Mouse (Mus musculus): Measurements from ENCODE around the gene Atad1. TPM values are rescaled to one million over a fixed set of nuclear protein-coding genes. Genes with fewer than 3 reads are reported as not detected.

The Atad1 gene
- polyA plus RNA-seq, 1 experiment from 2014 or later = 110 TPM

GRCm38 (mm10) chr19:32648019-32648571 is 91.5 kb downstream of the Atad1 start:
- WGBS = 24% methylated on average over 10 of the region's 10 CpGs
- Histone ChIP-seq H3K9me3 (ENCODE audit: control insufficient read depth, low read length) (no peaks in the 10 kb centered on the region), H3K4me1 (replicated peaks; ENCODE audit: control insufficient read depth, insufficient read depth, low read length) (peaks cover 3% of the 10 kb centered on the region; the same call in 1 of the 2 replicates), H3K27me3 (ENCODE audit: control insufficient read depth, insufficient read depth, low read length) (no peaks in the 10 kb centered on the region), H3K36me3 (ENCODE audit: control insufficient read depth, insufficient read depth, low read length) (no peaks in the 10 kb centered on the region), H3K9ac (ENCODE audit: low read depth, low read length) (no peak overlapping the region), H3K27ac (ENCODE audit: low read depth, low read length) (no peak overlapping the region), H3K4me2 (replicated peaks; ENCODE audit: low read depth, low read length) (no peak overlapping the region), H3K4me3 (ENCODE audit: low read depth, low read length) (no peak overlapping the region)
- DNase-seq (ENCODE audit: low spot score) (peak; percentile 41), ATAC-seq (ENCODE audit: low FRiP score) (peak; percentile 54; the same call in 1 of the 2 replicates)

- ATAC-seq (ENCODE audit: low FRiP score) = no peak
- Histone ChIP-seq H3K36me3 (ENCODE audit: control insufficient read depth, insufficient read depth, low read length) (no peaks in the 10 kb centered on the region), H3K4me2 (replicated peaks; ENCODE audit: low read depth, low read length) (no peak overlapping the region), H3K27me3 (ENCODE audit: control insufficient read depth, insufficient read depth, low read length) (no peaks in the 10 kb centered on the region), H3K9me3 (ENCODE audit: control insufficient read depth, low read length) (no peaks in the 10 kb centered on the region), H3K9ac (ENCODE audit: low read depth, low read length) (no peak overlapping the region), H3K4me3 (ENCODE audit: low read depth, low read length) (no peak overlapping the region), H3K27ac (ENCODE audit: low read depth, low read length) (no peak overlapping the region), H3K4me1 (replicated peaks; ENCODE audit: control insufficient read depth, insufficient read depth, low read length) (peaks cover 3% of the 10 kb centered on the region; the same call in 1 of the 2 replicates)
- 90% methylated on average over 3 of the region's 3 CpGs for WGBS
- no peak for DNase-seq (ENCODE audit: low spot score)
Measured at GRCm38 (mm10) chr19:32646382-32646781, 93.2 kb downstream of the Atad1 start.

- no peak overlapping the region for H3K9ac ChIP-seq (ENCODE audit: low read depth, low read length)
- no peaks in the 10 kb centered on the region for H3K27me3 ChIP-seq (ENCODE audit: control insufficient read depth, insufficient read depth, low read length)
- H3K36me3 ChIP-seq (ENCODE audit: control insufficient read depth, insufficient read depth, low read length) = no peaks in the 10 kb centered on the region
- H3K4me2 ChIP-seq (replicated peaks; ENCODE audit: low read depth, low read length) = no peak overlapping the region
- DNase-seq (ENCODE audit: low spot score) (no peak), ATAC-seq (ENCODE audit: low FRiP score) (no peak)
- H3K4me1 ChIP-seq (replicated peaks; ENCODE audit: control insufficient read depth, insufficient read depth, low read length) = peaks cover 3% of the 10 kb centered on the region; the same call in 1 of the 2 replicates
- H3K27ac ChIP-seq (ENCODE audit: low read depth, low read length) = no peak overlapping the region
- no peak overlapping the region for H3K4me3 ChIP-seq (ENCODE audit: low read depth, low read length)
- 93% methylated on average over 7 of the region's 7 CpGs for WGBS
- H3K9me3 ChIP-seq (ENCODE audit: control insufficient read depth, low read length) = no peaks in the 10 kb centered on the region
Measured at GRCm38 (mm10) chr19:32645939-32646338, 93.6 kb downstream of the Atad1 start.

GRCm38 (mm10) chr19:32643642-32644041 is 95.9 kb downstream of the Atad1 start:
- H3K9me3 ChIP-seq (ENCODE audit: control insufficient read depth, low read length) = no peaks in the 10 kb centered on the region
- no peak overlapping the region for H3K4me3 ChIP-seq (ENCODE audit: low read depth, low read length)
- no peak overlapping the region for H3K4me2 ChIP-seq (replicated peaks; ENCODE audit: low read depth, low read length)
- H3K36me3 ChIP-seq (ENCODE audit: control insufficient read depth, insufficient read depth, low read length) = no peaks in the 10 kb centered on the region
- no peak overlapping the region for H3K27ac ChIP-seq (ENCODE audit: low read depth, low read length)
- H3K9ac ChIP-seq (ENCODE audit: low read depth, low read length) = no peak overlapping the region
- WGBS = 84% methylated on average over 3 of the region's 3 CpGs
- ATAC-seq (ENCODE audit: low FRiP score) = no peak
- no peak for DNase-seq (ENCODE audit: low spot score)
- H3K4me1 ChIP-seq (replicated peaks; ENCODE audit: control insufficient read depth, insufficient read depth, low read length) = peaks cover 3% of the 10 kb centered on the region; the same call in 1 of the 2 replicates
- H3K27me3 ChIP-seq (ENCODE audit: control insufficient read depth, insufficient read depth, low read length) = no peaks in the 10 kb centered on the region

- DNase-seq (ENCODE audit: low spot score) (no peak), ATAC-seq (ENCODE audit: low FRiP score) (no peak)
- H3K9me3 ChIP-seq (ENCODE audit: control insufficient read depth, low read length) = no peaks in the 10 kb centered on the region
- H3K27me3 ChIP-seq (ENCODE audit: control insufficient read depth, insufficient read depth, low read length) = no peaks in the 10 kb centered on the region
- H3K9ac ChIP-seq (ENCODE audit: low read depth, low read length) = no peak overlapping the region
- H3K4me1 ChIP-seq (replicated peaks; ENCODE audit: control insufficient read depth, insufficient read depth, low read length) = no peaks in the 10 kb centered on the region
- WGBS = 76% methylated on average over 8 of the region's 8 CpGs
- H3K4me2 ChIP-seq (replicated peaks; ENCODE audit: low read depth, low read length) = no peak overlapping the region
- no peaks in the 10 kb centered on the region for H3K36me3 ChIP-seq (ENCODE audit: control insufficient read depth, insufficient read depth, low read length)
- H3K4me3 ChIP-seq (ENCODE audit: low read depth, low read length) = no peak overlapping the region
- no peak overlapping the region for H3K27ac ChIP-seq (ENCODE audit: low read depth, low read length)
Measured at GRCm38 (mm10) chr19:32641995-32642394, 97.6 kb downstream of the Atad1 start.

GRCm38 (mm10) chr19:32641535-32641934 is 98.1 kb downstream of the Atad1 start:
- H3K27ac ChIP-seq (ENCODE audit: low read depth, low read length) = no peak overlapping the region
- H3K9me3 ChIP-seq (ENCODE audit: control insufficient read depth, low read length) = no peaks in the 10 kb centered on the region
- DNase-seq (ENCODE audit: low spot score) (no peak), ATAC-seq (ENCODE audit: low FRiP score) (no peak)
- 93% methylated on average over 7 of the region's 7 CpGs for WGBS
- H3K4me1 ChIP-seq (replicated peaks; ENCODE audit: control insufficient read depth, insufficient read depth, low read length) = no peaks in the 10 kb centered on the region
- no peaks in the 10 kb centered on the region for H3K36me3 ChIP-seq (ENCODE audit: control insufficient read depth, insufficient read depth, low read length)
- H3K4me2 ChIP-seq (replicated peaks; ENCODE audit: low read depth, low read length) = no peak overlapping the region
- no peak overlapping the region for H3K9ac ChIP-seq (ENCODE audit: low read depth, low read length)
- H3K4me3 ChIP-seq (ENCODE audit: low read depth, low read length) = no peak overlapping the region
- no peaks in the 10 kb centered on the region for H3K27me3 ChIP-seq (ENCODE audit: control insufficient read depth, insufficient read depth, low read length)

- H3K36me3 ChIP-seq (ENCODE audit: control insufficient read depth, insufficient read depth, low read length) = no peaks in the 10 kb centered on the region
- H3K4me2 ChIP-seq (replicated peaks; ENCODE audit: low read depth, low read length) = no peak overlapping the region
- H3K4me3 ChIP-seq (ENCODE audit: low read depth, low read length) = no peak overlapping the region
- ATAC-seq (ENCODE audit: low FRiP score) (no peak), DNase-seq (ENCODE audit: low spot score) (no peak)
- 67% methylated on average over 13 of the region's 13 CpGs for WGBS
- H3K27ac ChIP-seq (ENCODE audit: low read depth, low read length) = no peak overlapping the region
- H3K4me1 ChIP-seq (replicated peaks; ENCODE audit: control insufficient read depth, insufficient read depth, low read length) = no peaks in the 10 kb centered on the region
- H3K27me3 ChIP-seq (ENCODE audit: control insufficient read depth, insufficient read depth, low read length) = no peaks in the 10 kb centered on the region
- no peak overlapping the region for H3K9ac ChIP-seq (ENCODE audit: low read depth, low read length)
- H3K9me3 ChIP-seq (ENCODE audit: control insufficient read depth, low read length) = no peaks in the 10 kb centered on the region
Measured at GRCm38 (mm10) chr19:32638276-32638903, 101.2 kb downstream of the Atad1 start.

- ATAC-seq (ENCODE audit: low FRiP score) (no peak), DNase-seq (ENCODE audit: low spot score) (no peak)
- Histone ChIP-seq H3K36me3 (ENCODE audit: control insufficient read depth, insufficient read depth, low read length) (no peaks in the 10 kb centered on the region), H3K27me3 (ENCODE audit: control insufficient read depth, insufficient read depth, low read length) (no peaks in the 10 kb centered on the region), H3K4me1 (replicated peaks; ENCODE audit: control insufficient read depth, insufficient read depth, low read length) (no peaks in the 10 kb centered on the region), H3K4me2 (replicated peaks; ENCODE audit: low read depth, low read length) (no peak overlapping the region), H3K4me3 (ENCODE audit: low read depth, low read length) (no peak overlapping the region), H3K9ac (ENCODE audit: low read depth, low read length) (no peak overlapping the region), H3K27ac (ENCODE audit: low read depth, low read length) (no peak overlapping the region), H3K9me3 (ENCODE audit: control insufficient read depth, low read length) (no peaks in the 10 kb centered on the region)
- 83% methylated on average over 16 of the region's 16 CpGs for WGBS
Measured at GRCm38 (mm10) chr19:32637357-32638275, 102.0 kb downstream of the Atad1 start.
